Mouse (Mus musculus) intestine, embryonic 15.5 days (tissue): Measurements from ENCODE around the gene Apol9b. TPM values are rescaled to one million over a fixed set of nuclear protein-coding genes. Genes with fewer than 3 reads are reported as not detected.

Experiments
- polyA plus RNA-seq: library from polyadenylated mRNA; unstranded; fragments of >200 nt; fragmentation: Nextera tagmentation; extraction: Ambion mirVana; gene quantifications from 2 replicates; pipeline ENCODE4 v1.2.1, GENCODE M21; 2015

Gene Apol9b
- polyA plus RNA-seq, 1 experiment from 2014 or later, result 0.35 TPM

Other genes starting within 250 kb of the Apol9b start
- gene Apol11a, start 220.8 kb upstream of the Apol9b start, polyA plus RNA-seq, result not detected in 2 replicates
- gene Apol7c, start 195.7 kb upstream of the Apol9b start, polyA plus RNA-seq, result 3.1 and 3.5 TPM in 2 replicates
- not detected in 2 replicates for gene 1700025B11Rik, start 167.1 kb upstream of the Apol9b start, polyA plus RNA-seq
- 0.38 and 0.54 TPM in 2 replicates for gene Apol10b, start 132.9 kb upstream of the Apol9b start, polyA plus RNA-seq
- not detected in 2 replicates for gene Gm36245, start 129.8 kb upstream of the Apol9b start, polyA plus RNA-seq
- gene Apol11b, start 85.8 kb upstream of the Apol9b start, polyA plus RNA-seq, result 0.14 and 0.30 TPM in 2 replicates
- 0.13 and 0.43 TPM in 2 replicates for gene Apol7e, start 30.2 kb upstream of the Apol9b start, polyA plus RNA-seq
- gene Apol8, start 28.0 kb downstream of the Apol9b start, polyA plus RNA-seq, result 0.18 and 0.35 TPM in 2 replicates
- gene Myh9, start 113.1 kb downstream of the Apol9b start, polyA plus RNA-seq, result 51.6 and 52.9 TPM in 2 replicates
- 314 and 350 TPM in 2 replicates for gene Txn2, start 200.0 kb downstream of the Apol9b start, polyA plus RNA-seq
- 2.5 and 2.6 TPM in 2 replicates for gene Foxred2, start 227.7 kb downstream of the Apol9b start, polyA plus RNA-seq
- 187 and 189 TPM in 2 replicates for gene Eif3d, start 241.8 kb downstream of the Apol9b start, polyA plus RNA-seq